In the genomic region with DNA sequence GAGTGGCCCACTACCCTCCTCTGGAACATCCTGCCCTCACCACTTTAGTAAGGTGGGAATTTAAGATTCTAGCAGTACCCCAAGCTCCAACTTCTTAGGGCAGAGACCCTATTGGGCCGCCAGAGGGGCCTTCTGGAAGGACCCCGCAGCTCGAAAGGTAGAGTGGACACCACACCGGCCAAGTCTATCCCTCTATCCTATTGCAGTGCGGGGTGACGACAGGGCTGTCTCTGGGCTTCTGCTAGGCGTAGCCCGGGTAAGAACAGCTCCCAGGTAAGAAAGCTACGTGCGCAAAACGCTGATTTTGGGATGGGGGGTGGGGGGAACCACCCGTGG, we compare ENCODE assay signal across 8 mouse cellular contexts. TPM values are rescaled to one million over a fixed set of nuclear protein-coding genes. Genes with fewer than 3 reads are reported as not detected.
DNase-seq lines count a peak whose midpoint lies in the region; ATAC-seq and TF ChIP-seq lines count a peak whose summit lies in the region.

No protein-coding gene starts in this region.

- H3K36me3 ChIP-seq in kidney, adult 2 months (ENCODE audit: control insufficient read depth, insufficient read depth, low read length): no peaks in the 10 kb centered on the region
- peaks cover 1% of the 10 kb centered on the region; the same call in 1 of the 2 replicates for H3K36me3 ChIP-seq in hindbrain, embryonic 13.5 days
- peaks cover 2% of the 10 kb centered on the region; the same call in 1 of the 2 replicates for H3K36me3 ChIP-seq in midbrain, embryonic 14.5 days (ENCODE audit: control insufficient read depth, insufficient read depth, low read length)
- peaks cover 15% of the 10 kb centered on the region for H3K36me3 ChIP-seq in thymus, adult 2 months (ENCODE audit: control insufficient read depth, insufficient read depth, low read length)

- TF ChIP-seq CTCF in kidney, adult 2 months (conservative IDR thresholded peaks at IDR 0.05; ENCODE audit: insufficient read depth, insufficient read length, low read depth, low read length): no peak
- TF ChIP-seq CTCF in cortical plate, adult 2 months (IDR thresholded peaks at IDR 0.05; ENCODE audit: extremely low read depth, insufficient read depth, low read length): no peak
- TF ChIP-seq CTCF in thymus, adult 2 months (IDR thresholded peaks at IDR 0.05; ENCODE audit: borderline replicate concordance, control insufficient read depth, extremely low read depth, insufficient read depth, low read length, poor library complexity): no peak

- H3K9ac ChIP-seq in hindbrain, embryonic 13.5 days: peak overlapping the region; percentile 85
- H3K9ac ChIP-seq in midbrain, embryonic 14.5 days (replicated peaks; ENCODE audit: low read length): peak overlapping the region; percentile 84

- H3K4me2 ChIP-seq in hindbrain, embryonic 13.5 days: peak overlapping the region; percentile 80
- H3K4me2 ChIP-seq in midbrain, embryonic 14.5 days (ENCODE audit: low read length): peak overlapping the region; percentile 94

- H3K9me3 ChIP-seq in hindbrain, embryonic 13.5 days: no peaks in the 10 kb centered on the region
- H3K9me3 ChIP-seq in midbrain, embryonic 14.5 days (ENCODE audit: control insufficient read depth, low read length): no peaks in the 10 kb centered on the region

- peak overlapping the region; percentile 28; the same call in 1 of the 2 replicates for H3K4me3 ChIP-seq in kidney, adult 2 months (ENCODE audit: insufficient read depth, low read depth, low read length)
- H3K4me3 ChIP-seq in cortical plate, adult 2 months (ENCODE audit: insufficient read depth, low read length): peak overlapping the region; percentile 54; the same call in 1 of the 2 replicates
- peak overlapping the region; percentile 60 for H3K4me3 ChIP-seq in hindbrain, embryonic 13.5 days
- peak overlapping the region; percentile 62 for H3K4me3 ChIP-seq in midbrain, embryonic 14.5 days (replicated peaks; ENCODE audit: low read depth, low read length)
- H3K4me3 ChIP-seq in thymus, adult 2 months (ENCODE audit: control insufficient read depth, insufficient read depth, low read length): no peak overlapping the region

- WGBS in kidney, adult 2 months: 57% methylated on average over 12 of the region's 12 CpGs
- 13% methylated on average over 12 of the region's 12 CpGs for WGBS in hindbrain, embryonic 13.5 days
- 8% methylated on average over 12 of the region's 12 CpGs for WGBS in midbrain, embryonic 14.5 days
- 80% methylated on average over 12 of the region's 12 CpGs for WGBS in thymus, adult 2 months

- no peak overlapping the region for H3K27ac ChIP-seq in kidney, adult 2 months (ENCODE audit: insufficient read depth, low read depth, low read length)
- peak overlapping the region; percentile 48; the same call in 1 of the 2 replicates for H3K27ac ChIP-seq in cortical plate, adult 2 months (ENCODE audit: insufficient read depth, low read length)
- H3K27ac ChIP-seq in hindbrain, embryonic 13.5 days: peak overlapping the region; percentile 96
- peak overlapping the region; percentile 94 for H3K27ac ChIP-seq in midbrain, embryonic 14.5 days (replicated peaks; ENCODE audit: low read depth, low read length)
- no peak overlapping the region for H3K27ac ChIP-seq in thymus, adult 2 months (ENCODE audit: control insufficient read depth, insufficient read depth, low read length)

- peak; percentile 46 for ATAC-seq in hindbrain, embryonic 13.5 days (ENCODE audit: low FRiP score)
- ATAC-seq in midbrain, embryonic 14.5 days (ENCODE audit: low FRiP score, low TSS enrichment): peak; percentile 8

- no peak for TF ChIP-seq POLR2A in kidney, adult 2 months (IDR thresholded peaks at IDR 0.05; ENCODE audit: low read depth, low read length)
- TF ChIP-seq POLR2A in cortical plate, adult 2 months (IDR thresholded peaks at IDR 0.05; ENCODE audit: extremely low read depth, insufficient read depth, low read length): no peak
- no peak for TF ChIP-seq POLR2A in thymus, adult 2 months (IDR thresholded peaks at IDR 0.05; ENCODE audit: control insufficient read depth, extremely low read depth, insufficient read depth, low read length, poor library complexity)

- no peaks in the 10 kb centered on the region for H3K4me1 ChIP-seq in kidney, adult 2 months (ENCODE audit: control insufficient read depth, insufficient read depth, low read length)
- H3K4me1 ChIP-seq in cortical plate, adult 2 months (ENCODE audit: control insufficient read depth, insufficient read depth, low read length): peaks cover 1% of the 10 kb centered on the region; the same call in 1 of the 2 replicates
- H3K4me1 ChIP-seq in hindbrain, embryonic 13.5 days (replicated peaks): peaks cover 14% of the 10 kb centered on the region
- peaks cover 2% of the 10 kb centered on the region; the same call in 1 of the 2 replicates for H3K4me1 ChIP-seq in midbrain, embryonic 14.5 days (ENCODE audit: control insufficient read depth, insufficient read depth, low read length)
- peaks cover 11% of the 10 kb centered on the region for H3K4me1 ChIP-seq in thymus, adult 2 months (replicated peaks; ENCODE audit: control insufficient read depth, insufficient read depth, low read length)

- no peak for DNase-seq in kidney, adult 2 months
- DNase-seq in kidney, postnatal 4 days: no peak
- no peak for DNase-seq in midbrain, embryonic 14.5 days
- no peak for DNase-seq in gastrocnemius, postnatal 25 days
- no peak for DNase-seq in thymus, adult 2 months
- DNase-seq in ovary, postnatal 10 days (ENCODE audit: low spot score): no peak

- peaks cover 2% of the 10 kb centered on the region; the same call in 1 of the 2 replicates for H3K27me3 ChIP-seq in kidney, adult 2 months (replicated peaks; ENCODE audit: control insufficient read depth, insufficient read depth, low read length)
- H3K27me3 ChIP-seq in hindbrain, embryonic 13.5 days: no peaks in the 10 kb centered on the region
- no peaks in the 10 kb centered on the region for H3K27me3 ChIP-seq in midbrain, embryonic 14.5 days (ENCODE audit: control insufficient read depth, insufficient read depth, low read length)
- peaks cover 7% of the 10 kb centered on the region for H3K27me3 ChIP-seq in thymus, adult 2 months (ENCODE audit: control insufficient read depth, insufficient read depth, low read length)

RNA-seq across cellular contexts. Expression of a gene that starts 56.5 kb away (rescaled TPM):
- 15.0 and 22.5 TPM in 2 replicates for polyA plus RNA-seq in kidney, adult 2 months (2012; rRNA removed)
- polyA plus RNA-seq in cortical plate, adult 2 months (2012; rRNA removed): 89.2 and 94.9 TPM in 2 replicates
- 208 and 210 TPM in 2 replicates for polyA plus RNA-seq in hindbrain, embryonic 13.5 days (2015; fragmentation: Nextera tagmentation; extraction: Ambion mirVana)
- 205 and 241 TPM in 2 replicates for polyA plus RNA-seq in midbrain, embryonic 14.5 days (2014; fragmentation: Nextera tagmentation; extraction: Ambion mirVana)
- total RNA-seq in gastrocnemius, postnatal 25 days (2021): 10 to 100 TPM; 54.2 to 74.1 TPM
- polyA plus RNA-seq in thymus, adult 2 months (2012; rRNA removed): 24.8 and 26.7 TPM in 2 replicates

Comparison
In these comparisons a context has a peak if more than half of its experiments do, and no peak if none do; other contexts are left out.
1. H3K27ac ChIP-seq: peak in cortical plate, adult 2 months (single experiment), hindbrain, embryonic 13.5 days (single experiment) and midbrain, embryonic 14.5 days (single experiment); none in kidney, adult 2 months (single experiment) and thymus, adult 2 months (single experiment).